Mouse (Mus musculus): ENCODE data around the gene Zfp446.

Zfp446 gene

GRCm38 (mm10) chr7:13023928-13024731 lies 46.5 kb downstream of the Zfp446 start:
- in situ Hi-C loops (cut with MboI, MseI) = no loop called here

- in situ Hi-C loops (cut with MboI, MseI) = no loop called here
Observed at GRCm38 (mm10) chr7:13024805-13025204, 47.2 kb downstream of the Zfp446 start.

- in situ Hi-C loops (cut with MboI, MseI) = no loop called here
Observed at GRCm38 (mm10) chr7:13025511-13026112, 48.0 kb downstream of the Zfp446 start.

- in situ Hi-C loops (cut with MboI, MseI) = no loop called here
Observed at GRCm38 (mm10) chr7:13028986-13029385, 51.3 kb downstream of the Zfp446 start.

- in situ Hi-C loops (cut with MboI, MseI) = no loop called here
Observed at GRCm38 (mm10) chr7:13031069-13031468, 53.4 kb downstream of the Zfp446 start.

GRCm38 (mm10) chr7:13031983-13032382 lies 54.3 kb downstream of the Zfp446 start:
- in situ Hi-C loops (cut with MboI, MseI) = no loop called here

GRCm38 (mm10) chr7:13032541-13032940 lies 54.9 kb downstream of the Zfp446 start:
- in situ Hi-C loops (cut with MboI, MseI) = no loop called here

- in situ Hi-C loops (cut with MboI, MseI) = no loop called here
Observed at GRCm38 (mm10) chr7:13033451-13034147, 56.0 kb downstream of the Zfp446 start.

- in situ Hi-C loops (cut with MboI, MseI) = no loop called here
Observed at GRCm38 (mm10) chr7:13034148-13034977, 56.7 kb downstream of the Zfp446 start, which contains the start of gene Chmp2a. Chmp2a (minus strand) TSS chr7:13034807.
